Mouse (Mus musculus): ENCODE data around the gene Arhgap10.

- no peak for TF ChIP-seq POLR2A (IDR thresholded peaks at IDR 0.05; ENCODE audit: insufficient read depth, low read depth, low read length)
- TF ChIP-seq CTCF (IDR thresholded peaks at IDR 0.05) = no peak
- TF ChIP-seq EP300 (IDR thresholded peaks at IDR 0.05; ENCODE audit: insufficient read depth, low read depth, low read length) = no peak
Observed at GRCm38 (mm10) chr8:77473773-77474172, 44.0 kb downstream of the Arhgap10 start.
